20 mouse cellular contexts compared by ENCODE assay signal in the genomic region with DNA sequence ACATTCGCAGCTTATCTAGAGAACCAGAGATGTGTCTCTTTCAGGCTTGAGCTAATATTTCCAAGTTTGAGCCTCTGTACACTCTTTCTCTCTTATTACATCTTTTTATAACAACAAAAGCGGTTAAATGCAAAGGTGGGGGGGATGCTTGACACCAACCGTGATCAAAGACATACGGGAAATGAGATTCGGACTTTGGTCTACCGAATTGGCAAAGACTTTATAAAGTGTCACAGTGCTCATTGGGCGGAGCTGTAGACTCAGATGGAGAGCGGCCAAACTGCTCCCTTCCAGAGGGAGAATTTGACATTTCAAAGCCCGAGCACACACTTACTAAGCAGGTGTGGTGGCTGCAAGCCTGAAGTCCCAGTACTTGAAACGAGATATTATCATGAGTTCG.
DNase-seq lines count a peak whose midpoint lies in the region; ATAC-seq and TF ChIP-seq lines count a peak whose summit lies in the region.
"Had no signal": no experiment of that assay in that cellular context is flagged by ENCODE, and none has a peak within 500 bp of the region (broad histone marks: within the 10 kb centered on the region; RNA-seq: fewer than 3 reads in every experiment).

No protein-coding gene starts in this region.

- no peaks in the 10 kb centered on the region for H3K36me3 ChIP-seq in intestine, embryonic 14.5 days (ENCODE audit: control insufficient read depth, insufficient read depth, low read length)
- no peaks in the 10 kb centered on the region for H3K36me3 ChIP-seq in intestine, embryonic 15.5 days
- no peaks in the 10 kb centered on the region for H3K36me3 ChIP-seq in midbrain, embryonic 11.5 days (ENCODE audit: control insufficient read depth, insufficient read depth, low read length)
- no peaks in the 10 kb centered on the region for H3K36me3 ChIP-seq in midbrain, embryonic 14.5 days (ENCODE audit: control insufficient read depth, insufficient read depth, low read length)
- no peaks in the 10 kb centered on the region for H3K36me3 ChIP-seq in hindbrain, postnatal 0 days (ENCODE audit: insufficient read depth, low read length)
- H3K36me3 ChIP-seq: embryonic facial prominence, embryonic 10.5 days; heart, embryonic 15.5 days; hindbrain, embryonic 15.5 days had no signal

- no peak for ATAC-seq in intestine, embryonic 14.5 days (replicated peaks; ENCODE audit: low FRiP score, low TSS enrichment, low read depth)
- no peak for ATAC-seq in intestine, embryonic 15.5 days
- ATAC-seq in midbrain, embryonic 11.5 days (ENCODE audit: low FRiP score), result no peak
- ATAC-seq in midbrain, embryonic 14.5 days (ENCODE audit: low FRiP score, low TSS enrichment), result no peak
- ATAC-seq in hindbrain, postnatal 0 days, result no peak
- ATAC-seq: forebrain, embryonic 13.5 days had no signal

- H3K27ac ChIP-seq in intestine, embryonic 14.5 days (ENCODE audit: low read depth), result no peak overlapping the region
- H3K27ac ChIP-seq in intestine, embryonic 15.5 days, result no peak overlapping the region
- peak overlapping the region; percentile 47; the same call in 1 of the 2 replicates for H3K27ac ChIP-seq in left cerebral cortex, adult 2 months
- no peak overlapping the region for H3K27ac ChIP-seq in midbrain, embryonic 11.5 days (ENCODE audit: low read depth, low read length)
- H3K27ac ChIP-seq in midbrain, embryonic 14.5 days (replicated peaks; ENCODE audit: low read depth, low read length), result no peak overlapping the region
- H3K27ac ChIP-seq in hindbrain, postnatal 0 days, result no peak overlapping the region
- H3K27ac ChIP-seq: embryonic facial prominence, embryonic 10.5 days; forebrain, embryonic 13.5 days; heart, embryonic 15.5 days; hindbrain, embryonic 15.5 days had no signal

- intact Hi-C loops in left cerebral cortex, adult 2 months (cut with DNase I), result no loop called here
- intact Hi-C loops in left cerebral cortex, postnatal 36 days (cut with DNase I), result no loop called here

- no peaks in the 10 kb centered on the region for H3K4me1 ChIP-seq in intestine, embryonic 14.5 days (replicated peaks; ENCODE audit: control insufficient read depth, insufficient read depth, low read length)
- H3K4me1 ChIP-seq in intestine, embryonic 15.5 days (replicated peaks), result no peaks in the 10 kb centered on the region
- peaks cover 4% of the 10 kb centered on the region for H3K4me1 ChIP-seq in midbrain, embryonic 11.5 days (ENCODE audit: control insufficient read depth, insufficient read depth, low read length)
- peaks cover 5% of the 10 kb centered on the region; the same call in 1 of the 2 replicates for H3K4me1 ChIP-seq in midbrain, embryonic 14.5 days (ENCODE audit: control insufficient read depth, insufficient read depth, low read length)
- H3K4me1 ChIP-seq in hindbrain, postnatal 0 days (ENCODE audit: insufficient read depth, low read length), result no peaks in the 10 kb centered on the region
- H3K4me1 ChIP-seq: forebrain, embryonic 13.5 days; hindbrain, embryonic 15.5 days had no signal

- H3K9ac ChIP-seq in intestine, embryonic 14.5 days (ENCODE audit: low read length), result no peak overlapping the region
- H3K9ac ChIP-seq in intestine, embryonic 15.5 days, result no peak overlapping the region
- H3K9ac ChIP-seq in midbrain, embryonic 11.5 days (ENCODE audit: low read length), result no peak overlapping the region
- no peak overlapping the region for H3K9ac ChIP-seq in midbrain, embryonic 14.5 days (replicated peaks; ENCODE audit: low read length)
- no peak overlapping the region for H3K9ac ChIP-seq in hindbrain, postnatal 0 days (replicated peaks; ENCODE audit: low read length)
- H3K9ac ChIP-seq: forebrain, embryonic 13.5 days; forebrain, postnatal 0 days; heart, embryonic 15.5 days; hindbrain, embryonic 15.5 days had no signal

- WGBS in intestine, embryonic 14.5 days, result 94% methylated on average over 11 of the region's 11 CpGs
- 92% methylated on average over 11 of the region's 11 CpGs for WGBS in intestine, embryonic 15.5 days
- WGBS in midbrain, embryonic 11.5 days, result 92% methylated on average over 11 of the region's 11 CpGs
- WGBS in midbrain, embryonic 14.5 days, result 89% methylated on average over 11 of the region's 11 CpGs
- 83% methylated on average over 11 of the region's 11 CpGs for WGBS in hindbrain, postnatal 0 days

- no peak overlapping the region for H3K4me3 ChIP-seq in intestine, embryonic 14.5 days (ENCODE audit: low read depth, low read length)
- no peak overlapping the region for H3K4me3 ChIP-seq in intestine, embryonic 15.5 days (replicated peaks)
- no peak overlapping the region for H3K4me3 ChIP-seq in left cerebral cortex, adult 2 months
- H3K4me3 ChIP-seq in midbrain, embryonic 11.5 days (ENCODE audit: low read depth, low read length), result no peak overlapping the region
- no peak overlapping the region for H3K4me3 ChIP-seq in midbrain, embryonic 14.5 days (replicated peaks; ENCODE audit: low read depth, low read length)
- H3K4me3 ChIP-seq in hindbrain, postnatal 0 days (ENCODE audit: low read length), result no peak overlapping the region
- H3K4me3 ChIP-seq: embryonic facial prominence, embryonic 10.5 days; forebrain, embryonic 13.5 days; heart, embryonic 15.5 days; hindbrain, embryonic 15.5 days had no signal

- no peak overlapping the region for H3K4me2 ChIP-seq in intestine, embryonic 14.5 days (ENCODE audit: low read length)
- no peak overlapping the region for H3K4me2 ChIP-seq in intestine, embryonic 15.5 days (replicated peaks)
- H3K4me2 ChIP-seq in midbrain, embryonic 11.5 days, result no peak overlapping the region
- no peak overlapping the region for H3K4me2 ChIP-seq in midbrain, embryonic 14.5 days (ENCODE audit: low read length)
- H3K4me2 ChIP-seq in hindbrain, postnatal 0 days (ENCODE audit: low read depth, low read length), result no peak overlapping the region
- H3K4me2 ChIP-seq: forebrain, embryonic 13.5 days; heart, embryonic 11.5 days; heart, embryonic 15.5 days; hindbrain, embryonic 15.5 days had no signal

- DNase-seq in intestine, embryonic 14.5 days (ENCODE audit: low spot score), result peak; percentile 32
- DNase-seq in left cerebral cortex, adult 2 months (ENCODE audit: extremely low spot score in 1 of 2, low spot score in 2 of 2), result no peak
- no peak for DNase-seq in left cerebral cortex, postnatal 36 days (ENCODE audit: low spot score in 2 of 2)
- DNase-seq in midbrain, embryonic 11.5 days (ENCODE audit: low spot score, missing footprints), result peak; percentile 72
- DNase-seq in midbrain, embryonic 14.5 days, result no peak
- no peak for DNase-seq in hindbrain, postnatal 0 days (ENCODE audit: low spot score)
- DNase-seq: adrenal gland, adult 2 months; adrenal gland, postnatal 25 days; cerebellum, adult 2 months; cerebellum, postnatal 10 days; forebrain, postnatal 0 days; gastrocnemius, postnatal 36 days; heart, adult 11 months; heart, postnatal 14 days had no signal

- no peaks in the 10 kb centered on the region for H3K27me3 ChIP-seq in intestine, embryonic 14.5 days (replicated peaks; ENCODE audit: control insufficient read depth, insufficient read depth, low read length)
- H3K27me3 ChIP-seq in intestine, embryonic 15.5 days (replicated peaks), result no peaks in the 10 kb centered on the region
- no peaks in the 10 kb centered on the region for H3K27me3 ChIP-seq in midbrain, embryonic 11.5 days (ENCODE audit: control insufficient read depth, insufficient read depth, low read length)
- H3K27me3 ChIP-seq in midbrain, embryonic 14.5 days (ENCODE audit: control insufficient read depth, insufficient read depth, low read length), result no peaks in the 10 kb centered on the region
- H3K27me3 ChIP-seq in hindbrain, postnatal 0 days (ENCODE audit: insufficient read depth, low read length), result no peaks in the 10 kb centered on the region
- H3K27me3 ChIP-seq: forebrain, embryonic 13.5 days; heart, embryonic 15.5 days; hindbrain, embryonic 15.5 days had no signal

- no peak for TF ChIP-seq CTCF in left cerebral cortex, adult 2 months (IDR thresholded peaks at IDR 0.05)
- no peak for TF ChIP-seq CTCF in hindbrain, postnatal 0 days (IDR thresholded peaks at IDR 0.05; ENCODE audit: low read depth)

- no peaks in the 10 kb centered on the region for H3K9me3 ChIP-seq in intestine, embryonic 14.5 days (ENCODE audit: control insufficient read depth, low read length)
- H3K9me3 ChIP-seq in intestine, embryonic 15.5 days, result no peaks in the 10 kb centered on the region
- H3K9me3 ChIP-seq in midbrain, embryonic 11.5 days (ENCODE audit: control insufficient read depth, low read length), result no peaks in the 10 kb centered on the region
- no peaks in the 10 kb centered on the region for H3K9me3 ChIP-seq in midbrain, embryonic 14.5 days (ENCODE audit: control insufficient read depth, low read length)
- no peaks in the 10 kb centered on the region for H3K9me3 ChIP-seq in hindbrain, postnatal 0 days (ENCODE audit: low read length)
- H3K9me3 ChIP-seq: embryonic facial prominence, embryonic 10.5 days; forebrain, embryonic 13.5 days; heart, embryonic 15.5 days; hindbrain, embryonic 15.5 days had no signal

Comparison
In these comparisons a context has a peak if more than half of its experiments do, and no peak if none do; other contexts are left out.
1. DNase-seq: peak in intestine, embryonic 14.5 days (single experiment) and midbrain, embryonic 11.5 days (single experiment); none in left cerebral cortex, adult 2 months (0 of 2), left cerebral cortex, postnatal 36 days (0 of 2), midbrain, embryonic 14.5 days (single experiment) and hindbrain, postnatal 0 days (single experiment).